Mouse (Mus musculus): ENCODE results near the gene Ilf2.

The Ilf2 gene

DNA sequence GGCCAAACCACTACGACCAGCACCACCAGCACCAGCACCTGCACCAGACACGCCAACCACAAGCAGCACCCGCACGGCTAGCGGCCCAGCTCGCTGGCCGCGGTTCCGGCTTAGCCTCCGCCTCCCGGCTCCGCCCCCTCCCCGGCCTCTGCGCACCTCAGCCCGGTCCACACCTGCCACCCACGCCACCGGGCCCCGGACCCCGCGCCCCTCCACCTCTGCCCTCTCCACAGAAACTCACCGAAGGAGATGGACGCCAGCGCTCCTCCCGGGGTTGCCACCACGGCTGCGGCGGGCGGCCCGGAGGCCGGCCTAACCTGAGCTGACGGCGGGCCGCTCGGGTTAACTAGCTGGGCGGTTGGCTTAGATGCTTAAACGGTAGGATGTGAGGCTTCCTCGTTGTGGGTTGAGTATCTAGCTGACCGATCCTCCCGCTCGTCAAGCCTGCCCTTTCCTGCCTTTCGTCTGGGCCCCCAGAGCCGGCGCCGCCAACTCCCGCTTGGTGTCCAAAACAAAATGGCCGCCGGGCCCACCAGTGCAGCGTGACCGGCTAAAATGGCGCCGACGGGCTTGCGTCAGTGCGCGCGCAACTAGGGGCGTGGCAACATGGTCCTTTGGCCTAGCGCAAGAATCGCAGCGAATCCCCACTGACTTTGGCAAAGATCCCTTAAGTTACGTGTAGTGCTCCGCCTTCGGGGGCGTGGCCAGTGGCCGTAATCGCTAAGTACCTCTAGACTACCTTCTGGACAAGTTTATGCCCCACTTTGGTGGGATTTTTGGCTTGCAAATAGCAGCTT, 33.2 kb downstream of the Ilf2 start, which contains the start of gene Chtop:
Gene Chtop (minus strand): TSS at position 549 of the 797 bp plus-strand sequence.
- in situ Hi-C loops (cut with MboI, MseI) = no loop called here

DNA sequence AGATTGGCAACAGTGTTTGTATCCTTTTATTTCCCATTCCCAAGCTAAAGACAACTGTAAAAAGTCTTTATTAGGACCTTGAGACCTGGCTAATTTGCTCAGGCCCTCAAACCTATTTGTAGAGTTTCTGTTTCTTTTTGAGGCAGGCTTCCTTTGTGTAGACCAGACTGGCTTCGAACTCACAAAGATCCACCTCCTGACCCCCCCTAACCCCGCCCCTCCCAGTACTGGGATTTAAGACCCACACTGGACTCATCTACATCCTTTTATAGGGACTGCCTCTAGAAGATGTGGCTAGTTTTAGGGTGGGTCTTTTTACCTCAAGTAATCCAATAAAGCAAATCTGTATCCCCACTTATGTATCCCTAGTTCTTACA, 33.8 kb downstream of the Ilf2 start:
- in situ Hi-C loops (cut with MboI, MseI) = no loop called here

DNA sequence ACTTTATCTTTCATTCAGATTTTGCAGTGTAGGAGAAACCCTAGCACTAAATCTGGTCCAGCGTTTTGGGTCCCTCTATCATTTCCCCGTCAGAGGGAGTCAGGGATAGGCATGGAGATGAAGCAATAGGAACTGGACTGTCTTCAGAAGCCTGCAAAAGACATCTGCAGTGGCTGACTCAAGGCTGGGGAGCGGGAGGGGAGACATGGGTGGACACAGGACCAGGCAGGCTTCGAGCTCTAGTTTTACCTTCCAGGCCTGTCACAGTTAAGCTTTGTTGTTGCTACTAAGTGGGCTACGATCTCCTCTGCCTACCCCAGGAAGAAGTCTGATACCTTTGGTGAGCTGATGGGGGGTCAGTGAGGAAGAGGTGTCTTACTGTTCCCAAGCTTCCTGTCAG, 36.4 kb downstream of the Ilf2 start:
- in situ Hi-C loops (cut with MboI, MseI) = no loop called here

- in situ Hi-C loops (cut with MboI, MseI) = no loop called here
Observed at GRCm38 (mm10) chr3:90512948-90513642, 37.2 kb downstream of the Ilf2 start.

- in situ Hi-C loops (cut with MboI, MseI) = no loop called here
Observed at GRCm38 (mm10) chr3:90513796-90514590, 38.1 kb downstream of the Ilf2 start, which contains the start of the genes S100a1 and S100a13. Gene S100a1, minus strand, starts transcription at chr3:90514392. Gene S100a13, plus strand, starts transcription at chr3:90514435.

GRCm38 (mm10) chr3:90514691-90515090, 38.8 kb downstream of the Ilf2 start:
- in situ Hi-C loops (cut with MboI, MseI) = loop anchor here (5.0 kb wide), 1 partner anchor 68 kb away; no protein-coding TSS in a partner anchor

DNA sequence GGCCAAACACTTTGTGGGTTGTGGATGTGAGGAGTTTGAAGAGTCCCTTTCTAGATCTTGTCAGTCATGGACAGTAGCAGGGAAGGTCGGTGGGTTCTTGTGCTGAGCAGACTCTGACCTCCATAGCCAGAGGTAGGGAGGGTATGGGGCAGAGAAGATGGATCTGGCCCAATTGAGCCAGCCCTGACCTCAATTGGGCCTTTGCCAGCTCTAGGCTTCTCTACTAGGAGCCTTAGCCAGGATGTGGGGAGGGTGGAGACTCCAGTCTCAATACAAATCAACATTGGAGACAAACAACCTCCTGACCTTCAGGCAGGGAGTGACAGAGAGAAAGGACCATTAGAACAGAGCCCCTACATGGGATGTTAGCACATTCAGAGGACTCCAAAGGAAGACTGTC, 39.3 kb downstream of the Ilf2 start:
- in situ Hi-C loops (cut with MboI, MseI) = loop anchor here (5.0 kb wide), 1 partner anchor 67 kb away; no protein-coding TSS in a partner anchor

- in situ Hi-C loops (cut with MboI, MseI) = loop anchor here (5.0 kb wide), 1 partner anchor 67 kb away; no protein-coding TSS in a partner anchor
Observed at GRCm38 (mm10) chr3:90515789-90516188, 39.9 kb downstream of the Ilf2 start.

DNA sequence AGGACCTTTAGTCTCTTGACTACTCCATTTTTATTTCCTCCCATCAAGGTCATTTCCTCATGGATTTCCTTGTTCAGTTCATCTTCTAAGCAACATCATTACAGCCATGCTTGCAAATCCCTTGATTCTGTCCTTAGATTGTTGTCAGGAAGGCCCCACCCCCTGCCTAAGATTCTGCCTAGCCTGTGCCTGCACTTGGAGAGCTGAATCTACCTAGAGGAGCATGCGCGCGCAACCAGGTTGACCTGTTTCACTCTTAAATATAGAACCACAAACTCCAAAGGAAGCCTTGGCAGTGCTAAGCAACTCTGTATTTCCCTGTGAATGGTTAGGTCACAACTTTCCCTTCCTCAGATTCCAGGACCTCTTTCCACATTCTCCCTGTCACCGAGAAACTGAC, 41.8 kb downstream of the Ilf2 start:
- in situ Hi-C loops (cut with MboI, MseI) = loop anchor here (5.0 kb wide), 1 partner anchor 65 kb away; no protein-coding TSS in a partner anchor

DNA sequence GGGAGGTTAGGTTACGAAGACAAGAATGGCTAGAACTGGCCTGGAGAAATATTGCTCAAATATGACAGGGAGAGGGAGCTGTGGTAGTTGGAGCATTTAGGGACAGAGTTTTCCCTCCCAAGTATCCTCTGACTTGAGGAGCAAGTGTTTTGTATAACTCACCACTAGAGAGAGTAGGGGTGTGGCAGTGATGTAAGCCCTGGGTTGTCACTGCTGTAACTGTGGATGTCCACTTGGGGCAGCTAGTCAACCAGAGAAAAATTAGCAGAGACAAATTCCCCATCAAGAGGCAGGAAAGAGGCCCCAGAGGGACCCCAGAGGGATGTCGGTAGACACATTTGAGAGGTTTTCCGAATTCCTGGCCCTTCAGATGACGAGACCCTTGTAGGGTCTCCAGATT, 49.5 kb downstream of the Ilf2 start:
- in situ Hi-C loops (cut with MboI, MseI) = no loop called here

- in situ Hi-C loops (cut with MboI, MseI) = no loop called here
Observed at GRCm38 (mm10) chr3:90526076-90526475, 50.1 kb downstream of the Ilf2 start.

- in situ Hi-C loops (cut with MboI, MseI) = no loop called here
Observed at GRCm38 (mm10) chr3:90526580-90526979, 50.7 kb downstream of the Ilf2 start, which contains the start of gene S100a14. Gene S100a14, plus strand, starts transcription at chr3:90526856.

- in situ Hi-C loops (cut with MboI, MseI) = no loop called here
Observed at GRCm38 (mm10) chr3:90527291-90527873, 51.5 kb downstream of the Ilf2 start.

- in situ Hi-C loops (cut with MboI, MseI) = no loop called here
Observed at GRCm38 (mm10) chr3:90531713-90532112, 55.8 kb downstream of the Ilf2 start.

- in situ Hi-C loops (cut with MboI, MseI) = no loop called here
Observed at GRCm38 (mm10) chr3:90535446-90535845, 59.5 kb downstream of the Ilf2 start.

DNA sequence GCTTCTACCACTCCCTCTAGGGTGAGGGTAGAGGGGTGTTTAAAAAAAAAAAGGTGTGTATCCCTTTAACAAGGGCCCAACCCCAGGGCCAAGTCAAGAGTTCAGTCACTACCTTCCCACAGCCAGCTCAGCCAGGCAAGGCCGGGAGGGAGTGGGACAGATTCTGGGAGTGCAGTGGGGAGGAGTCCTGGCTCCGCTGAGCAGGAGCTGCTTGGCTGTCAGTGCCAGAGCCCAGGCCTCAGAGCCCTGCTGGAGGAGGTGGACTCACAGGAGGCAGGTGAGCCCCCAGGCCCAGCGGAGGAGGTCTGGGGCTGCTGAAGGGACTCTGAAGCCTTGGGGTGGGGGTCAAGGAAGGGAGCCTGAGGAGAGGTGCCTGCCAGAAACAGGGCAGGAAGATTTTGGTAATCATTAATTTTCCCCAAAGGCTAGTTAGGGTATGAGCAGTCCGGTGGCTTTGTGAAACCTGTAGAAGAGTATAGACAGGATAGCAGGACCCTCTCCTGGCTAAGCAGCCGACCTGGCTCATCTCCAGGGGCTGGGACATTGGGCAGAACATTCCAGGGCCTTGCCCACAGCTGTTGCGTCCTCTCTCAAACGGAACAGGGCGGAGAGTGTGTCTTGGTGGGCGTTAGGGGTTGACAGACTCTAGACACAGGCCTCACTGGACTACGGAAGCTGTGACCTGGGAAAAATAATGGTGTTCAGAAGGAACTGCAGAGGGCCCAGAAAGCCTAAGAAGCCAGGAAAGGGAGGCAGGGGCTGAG, 61.4 kb downstream of the Ilf2 start, which contains the start of gene S100a16:
Gene S100a16 (plus strand): TSS at position 114 of the 764 bp plus-strand sequence.
- in situ Hi-C loops (cut with MboI, MseI) = no loop called here

- in situ Hi-C loops (cut with MboI, MseI) = no loop called here
Observed at GRCm38 (mm10) chr3:90537905-90538296, 62.0 kb downstream of the Ilf2 start.
